Mouse (Mus musculus) MN1 (cell line): ENCODE measurements at regions not wholly inside any gene's neighbourhood (a gene's known extent, or its start where the extent isn't known, plus 50 kb on each side); places are given as distances from the start of the nearest gene placed in this dataset.

Experiments used
- DNase-seq: peaks from one replicate; pipeline ENCODE4 v3.0.0-alpha.2; 2016; ENCODE audit warnings: low spot score

GRCm38 (mm10) chr3:52197982-52198750 lies 70.0 kb upstream of the Foxo1 start:
- DNase-seq, result peak; percentile 94

- DNase-seq, result peak; percentile 83
Observed at GRCm38 (mm10) chr3:52198751-52199738, 69.1 kb upstream of the Foxo1 start.

- DNase-seq, result no peak
Observed at GRCm38 (mm10) chr3:52200106-52200505, 68.0 kb upstream of the Foxo1 start.

GRCm38 (mm10) chr3:52210556-52211302 lies 57.4 kb upstream of the Foxo1 start:
- DNase-seq, result no peak

GRCm38 (mm10) chr3:52211303-52211695 lies 56.8 kb upstream of the Foxo1 start:
- DNase-seq, result no peak

- DNase-seq, result no peak
Observed at GRCm38 (mm10) chr3:52214114-52214513, 54.0 kb upstream of the Foxo1 start.

- no peak for DNase-seq
Observed at GRCm38 (mm10) chr3:52215083-52215482, 53.1 kb upstream of the Foxo1 start.
